Mouse (Mus musculus) midbrain, postnatal 0 days (tissue): ENCODE measurements around the gene Htra2. TPM values are rescaled to one million over a fixed set of nuclear protein-coding genes. Genes with fewer than 3 reads are reported as not detected.

ENCODE experiments used
- ATAC-seq: fragments of 200-750 bp; cut with Nextera tagmentation; 2 replicates; pipeline ENCODE4 v1.8.0; 2017; ENCODE audit warnings: moderate number of reproducible peaks, mild to moderate bottlenecking, moderate TSS enrichment, moderate library complexity; ENCODE audit not compliant: low FRiP score
- DNase-seq: peaks from one replicate; pipeline ENCODE4 v3.0.0-alpha.2; 2015; ENCODE audit warnings: low spot score
- H3K27ac ChIP-seq: fragments of 300-500 bp; sonication (generic); 2 replicates; pipeline ENCODE4 v1.5.1; 2014; ENCODE audit warnings: low read depth, mild to moderate bottlenecking, low read length, mixed read lengths
- H3K27me3 ChIP-seq: fragments of 300-500 bp; sonication (generic); 2 replicates; pipeline ENCODE4 v1.6.1; 2014; ENCODE audit warnings: low read length, control low read depth, mixed read lengths; ENCODE audit not compliant: insufficient read depth
- H3K36me3 ChIP-seq: fragments of 300-500 bp; sonication (generic); 2 replicates; pipeline ENCODE4 v1.6.1; 2014; ENCODE audit warnings: low read length, control low read depth, mixed read lengths; ENCODE audit not compliant: insufficient read depth
- H3K4me1 ChIP-seq: fragments of 300-500 bp; sonication (generic); 2 replicates; pipeline ENCODE4 v1.6.1; 2014; ENCODE audit warnings: mild to moderate bottlenecking, control low read depth, antibody characterized with exemption, low read length, mixed read lengths; ENCODE audit not compliant: insufficient read depth
- H3K4me2 ChIP-seq: fragments of 300-500 bp; sonication (generic); 2 replicates; pipeline ENCODE4 v1.6.1; 2014; ENCODE audit warnings: low read depth, mild to moderate bottlenecking, low read length, mixed read lengths; ENCODE audit not compliant: poor library complexity, severe bottlenecking
- H3K4me3 ChIP-seq: fragments of 300-500 bp; sonication (generic); 2 replicates; pipeline ENCODE4 v1.5.1; 2014; ENCODE audit warnings: low read depth, mild to moderate bottlenecking, low read length, moderate library complexity
- H3K9ac ChIP-seq: fragments of 300-500 bp; sonication (generic); replicated peaks from 2 replicates; pipeline ENCODE4 v1.6.1; 2014; ENCODE audit warnings: mild to moderate bottlenecking, low read length, moderate library complexity, mixed read lengths; ENCODE audit not compliant: poor library complexity, severe bottlenecking
- H3K9me3 ChIP-seq: fragments of 300-500 bp; sonication (generic); 2 replicates; pipeline ENCODE4 v1.6.1; 2016; ENCODE audit warnings: low read length, control low read depth
- CTCF ChIP-seq: IDR thresholded peaks from 2 replicates; pipeline ENCODE4 v1.5.1; 2016; ENCODE audit warnings: antibody characterized with exemption, mild to moderate bottlenecking
- WGBS: fragments of 180-500 bp; shearing (Covaris S2); extraction: QIAGEN DNeasy Blood & Tissue Kit; methylation state at CpG from one replicate; pipeline ENCODE4 v1.1.7; 2014; 5-methylcytosine and 5-hydroxymethylcytosine counted together
- polyA plus RNA-seq: library from polyadenylated mRNA; unstranded; fragments of >200 nt; fragmentation: Nextera tagmentation; extraction: Ambion mirVana; gene quantifications from 2 replicates; pipeline ENCODE4 v1.2.1, GENCODE M21; 2015
- total RNA-seq: library from RNA; depleted of rRNA; stranded (reverse); fragments of >200 nt; gene quantifications from 2 replicates; pipeline ENCODE4 v1.2.3, GENCODE M21; 2014

Gene Htra2
- total and polyA plus RNA-seq, 2 experiments from 2014 or later = 56.5 to 87.8 TPM

- no peaks in the 10 kb centered on the region for H3K4me1 ChIP-seq
- H3K4me2 ChIP-seq = no peak overlapping the region
- H3K9ac ChIP-seq = no peak overlapping the region
- ATAC-seq (no peak), DNase-seq (no peak)
- TF ChIP-seq CTCF = no peak
- no peak overlapping the region for H3K4me3 ChIP-seq
- no peaks in the 10 kb centered on the region for H3K27me3 ChIP-seq
- no peak overlapping the region for H3K27ac ChIP-seq
- no peaks in the 10 kb centered on the region for H3K9me3 ChIP-seq
- H3K36me3 ChIP-seq = no peaks in the 10 kb centered on the region
- WGBS = 87% methylated on average over 5 of the region's 5 CpGs
These were observed 11.1 kb downstream of the Htra2 start for GRCm38 (mm10) chr6:83043993-83044392.

DNA sequence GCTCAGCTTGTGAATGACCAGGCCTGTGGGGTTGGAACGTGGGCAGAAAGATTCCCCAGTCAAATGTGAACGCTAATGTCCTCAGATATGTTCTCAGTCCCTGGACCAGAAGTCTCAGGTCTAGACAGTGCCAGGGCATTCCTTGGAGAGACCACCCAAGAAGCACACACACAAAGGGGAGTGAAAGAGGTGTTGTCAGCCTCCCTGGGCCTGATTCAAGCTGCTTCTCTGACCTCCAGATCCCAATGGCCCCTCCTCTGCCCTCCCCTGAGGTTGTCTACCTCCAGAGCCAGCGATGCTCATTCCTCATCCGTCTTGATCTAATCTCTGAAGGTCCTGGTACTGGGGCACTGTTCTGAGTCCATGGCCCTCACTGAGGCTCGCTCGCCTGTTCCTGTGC, 11.5 kb downstream of the Htra2 start:
- H3K27ac ChIP-seq = no peak overlapping the region
- no peaks in the 10 kb centered on the region for H3K36me3 ChIP-seq
- DNase-seq (no peak), ATAC-seq (no peak)
- 65% methylated on average over 6 of the region's 6 CpGs for WGBS
- no peaks in the 10 kb centered on the region for H3K9me3 ChIP-seq
- H3K27me3 ChIP-seq = no peaks in the 10 kb centered on the region
- H3K4me2 ChIP-seq = no peak overlapping the region
- H3K9ac ChIP-seq = no peak overlapping the region
- H3K4me3 ChIP-seq = no peak overlapping the region
- 0 out of 2 replicates have a peak, but pooled peaks cover 3% of the 10 kb centered on the region for H3K4me1 ChIP-seq
- TF ChIP-seq CTCF = no peak

GRCm38 (mm10) chr6:83040601-83041000, 14.5 kb downstream of the Htra2 start:
- Histone ChIP-seq H3K27ac (no peak overlapping the region), H3K4me3 (no peak overlapping the region), H3K4me2 (no peak overlapping the region), H3K4me1 (0 out of 2 replicates have a peak, but pooled peaks cover 5% of the 10 kb centered on the region), H3K9me3 (no peaks in the 10 kb centered on the region), H3K27me3 (no peaks in the 10 kb centered on the region), H3K9ac (no peak overlapping the region), H3K36me3 (no peaks in the 10 kb centered on the region)
- no peak for TF ChIP-seq CTCF
- no peak for ATAC-seq
- DNase-seq = no peak
- 77% methylated on average over 5 of the region's 5 CpGs for WGBS

- peak; percentile 60 for ATAC-seq
- DNase-seq = peak; percentile 77
- Histone ChIP-seq H3K4me3 (peak overlapping the region; percentile 23; the same call in 1 of the 2 replicates), H3K36me3 (no peaks in the 10 kb centered on the region), H3K9ac (no peak overlapping the region), H3K27me3 (peaks cover 11% of the 10 kb centered on the region), H3K4me1 (peaks cover 5% of the 10 kb centered on the region; the same call in 1 of the 2 replicates), H3K9me3 (no peaks in the 10 kb centered on the region), H3K4me2 (peak overlapping the region; percentile 54), H3K27ac (no peak overlapping the region)
- WGBS = 9% methylated on average over 24 of the region's 24 CpGs
- no peak for TF ChIP-seq CTCF
These were observed 16.5 kb downstream of the Htra2 start for GRCm38 (mm10) chr6:83038496-83039012.

DNA sequence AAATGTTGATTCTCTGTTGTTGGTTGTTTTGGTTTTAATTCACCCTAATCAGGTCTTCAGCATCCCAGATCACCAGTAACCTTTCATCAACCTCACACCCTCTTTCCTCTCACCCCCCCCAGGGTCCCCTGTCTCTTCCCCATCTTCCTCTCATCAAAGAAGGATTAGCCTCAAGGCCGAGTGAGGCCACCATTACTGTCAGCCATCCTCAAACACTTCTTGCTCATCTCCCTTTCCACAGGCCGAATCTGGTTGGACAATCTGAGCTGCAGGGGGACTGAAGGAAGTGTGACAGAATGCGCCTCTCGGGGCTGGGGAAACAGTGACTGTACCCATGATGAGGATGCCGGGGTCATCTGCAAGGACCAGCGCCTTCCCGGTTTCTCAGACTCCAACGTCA, 17.9 kb downstream of the Htra2 start:
- WGBS = 84% methylated on average over 8 of the region's 8 CpGs

DNA sequence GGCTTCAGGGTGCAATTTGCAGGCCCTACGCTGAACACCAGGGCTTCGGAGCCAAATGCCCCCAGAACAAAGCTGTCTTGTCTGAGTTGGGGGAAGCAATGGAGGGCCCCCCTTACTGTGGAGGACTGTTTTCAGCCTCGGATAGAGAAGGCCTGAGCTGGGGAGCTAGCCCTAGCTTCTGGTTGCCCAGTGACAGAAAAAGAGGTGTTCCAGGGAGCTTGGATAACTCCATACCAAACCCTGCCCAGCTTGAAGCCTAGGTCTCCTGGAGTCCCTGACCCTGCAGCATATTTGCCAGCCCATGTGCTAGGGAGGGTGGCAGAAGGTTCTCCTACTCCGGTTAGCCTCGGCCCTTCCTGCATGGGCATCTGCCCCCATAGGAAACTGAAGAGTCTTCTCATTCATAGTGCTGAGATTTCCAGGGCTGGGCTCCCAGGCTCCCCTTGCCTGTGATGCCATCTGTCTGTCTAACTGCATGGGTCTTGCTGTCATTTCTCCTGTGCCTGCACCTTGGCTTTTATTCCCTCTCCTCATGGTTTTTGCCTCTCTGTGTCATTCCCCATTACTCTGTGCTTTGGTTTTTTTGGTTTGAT, 20.5 kb downstream of the Htra2 start:
- Histone ChIP-seq H3K27me3 (peaks cover 36% of the 10 kb centered on the region), H3K9me3 (no peaks in the 10 kb centered on the region), H3K36me3 (no peaks in the 10 kb centered on the region), H3K4me2 (peak overlapping the region; percentile 76), H3K4me1 (peaks cover 11% of the 10 kb centered on the region; the same call in 1 of the 2 replicates), H3K27ac (peak overlapping the region; percentile 59; the same call in 1 of the 2 replicates), H3K4me3 (peak overlapping the region; percentile 43; the same call in 1 of the 2 replicates), H3K9ac (no peak overlapping the region)
- WGBS = 29% methylated on average over 5 of the region's 5 CpGs
- no peak for DNase-seq
- no peak for TF ChIP-seq CTCF
- no peak for ATAC-seq

More for the DNA sequence above, 17.9 kb downstream of the Htra2 start:
- Histone ChIP-seq H3K27me3 (peaks cover 22% of the 10 kb centered on the region), H3K9ac (no peak overlapping the region), H3K4me3 (no peak overlapping the region), H3K36me3 (no peaks in the 10 kb centered on the region), H3K4me1 (peaks cover 11% of the 10 kb centered on the region; the same call in 1 of the 2 replicates), H3K9me3 (no peaks in the 10 kb centered on the region), H3K4me2 (no peak overlapping the region), H3K27ac (no peak overlapping the region)
- TF ChIP-seq CTCF = no peak
- ATAC-seq = no peak
- DNase-seq = no peak
